24 mouse cellular contexts compared by ENCODE assay signal in genomic region chr7:58709306-58709705, GRCm38 (mm10). TPM values are rescaled to one million over a fixed set of nuclear protein-coding genes. Genes with fewer than 3 reads are reported as not detected.
DNase-seq lines count a peak whose midpoint lies in the region; ATAC-seq and TF ChIP-seq lines count a peak whose summit lies in the region.
"Had no signal": no experiment of that assay in that cellular context is flagged by ENCODE, and none has a peak within 500 bp of the region (broad histone marks: within the 10 kb centered on the region; RNA-seq: fewer than 3 reads in every experiment).

No protein-coding gene starts in this region.

- no peak for TF ChIP-seq CTCF in gastrocnemius, adult 2 months (IDR thresholded peaks at IDR 0.05)

- no peaks in the 10 kb centered on the region for H3K9me3 ChIP-seq in kidney, embryonic 14.5 days (ENCODE audit: control insufficient read depth, low read length)
- H3K9me3 ChIP-seq: embryonic facial prominence, embryonic 15.5 days; forebrain, embryonic 13.5 days; heart, embryonic 13.5 days had no signal

- H3K27ac ChIP-seq in gastrocnemius, adult 2 months = no peak overlapping the region
- no peak overlapping the region for H3K27ac ChIP-seq in kidney, embryonic 14.5 days (ENCODE audit: low read depth, low read length)
- H3K27ac ChIP-seq: embryonic facial prominence, embryonic 15.5 days; forebrain, embryonic 13.5 days; heart, embryonic 13.5 days had no signal

- no peaks in the 10 kb centered on the region for H3K4me1 ChIP-seq in kidney, embryonic 14.5 days (ENCODE audit: control insufficient read depth, insufficient read depth, low read length)
- H3K4me1 ChIP-seq: embryonic facial prominence, embryonic 15.5 days; forebrain, embryonic 13.5 days had no signal

- intact Hi-C loops in gastrocnemius, adult 2 months (cut with DNase I) = no loop called here

- 72% methylated on average over 3 of the region's 3 CpGs for WGBS in kidney, embryonic 14.5 days

- H3K27me3 ChIP-seq in kidney, embryonic 14.5 days (ENCODE audit: control insufficient read depth, insufficient read depth, low read length) = no peaks in the 10 kb centered on the region
- H3K27me3 ChIP-seq: embryonic facial prominence, embryonic 15.5 days; forebrain, embryonic 13.5 days; heart, embryonic 13.5 days had no signal

- no peaks in the 10 kb centered on the region for H3K36me3 ChIP-seq in kidney, embryonic 14.5 days (ENCODE audit: control insufficient read depth, insufficient read depth, low read length)
- H3K36me3 ChIP-seq: embryonic facial prominence, embryonic 15.5 days; G1E; heart, embryonic 13.5 days had no signal

- no peak overlapping the region for H3K4me2 ChIP-seq in kidney, embryonic 14.5 days (replicated peaks; ENCODE audit: low read depth, low read length)
- H3K4me2 ChIP-seq: embryonic facial prominence, embryonic 15.5 days; forebrain, embryonic 13.5 days; heart, embryonic 13.5 days had no signal

- ATAC-seq in kidney, embryonic 14.5 days (ENCODE audit: low FRiP score, low TSS enrichment) = no peak
- ATAC-seq: CD4-positive, CD25-positive, alpha-beta regulatory T cell, adult 4 months; forebrain, embryonic 13.5 days; forebrain, postnatal 0 days; hindbrain, embryonic 16.5 days; inflammation-experienced regulatory T-cells, adult 6 months; intestine, postnatal 0 days had no signal

- no peak overlapping the region for H3K4me3 ChIP-seq in gastrocnemius, adult 2 months
- no peak overlapping the region for H3K4me3 ChIP-seq in kidney, embryonic 14.5 days (ENCODE audit: low read length)
- H3K4me3 ChIP-seq: embryonic facial prominence, embryonic 15.5 days; erythroblast, embryonic 14.5 days; forebrain, embryonic 13.5 days; heart, embryonic 13.5 days had no signal

- H3K9ac ChIP-seq in kidney, embryonic 14.5 days (ENCODE audit: low read depth, low read length) = no peak overlapping the region
- H3K9ac ChIP-seq: embryonic facial prominence, embryonic 15.5 days; forebrain, embryonic 13.5 days; forebrain, postnatal 0 days; heart, embryonic 13.5 days had no signal

- peak; percentile 28 for DNase-seq in gastrocnemius, adult 2 months
- DNase-seq in gastrocnemius, adult 8-10 months (ENCODE audit: low spot score in 2 of 2) = no peak
- peak; percentile 55 for DNase-seq in 416B (ENCODE audit: low read depth)
- peak; percentile 31 for DNase-seq in fibroblast of lung, adult 2 months (ENCODE audit: low read depth)
- DNase-seq in thymus, postnatal 36 days = no peak
- DNase-seq: adrenal gland, postnatal 10 days; B cell, adult 2 months; cerebellum, adult 18-20 months; cerebellum, adult 9-11 months; cerebellum, postnatal 36 days; forebrain, postnatal 0 days; gastrocnemius, postnatal 10 days; heart, postnatal 36 days; kidney, adult 8-10 months had no signal

RNA-seq across cellular contexts. Expression of gene Atp10a, which starts 53.3 kb away (rescaled TPM):
- total RNA-seq in gastrocnemius, adult 2 months (2021) = 1 to 10 TPM; 1.3 to 2.0 TPM
- 1 to 10 TPM in 2 of 4 experiments, under 1 TPM in 2; 0.90 to 1.1 (median 1.0) TPM for total RNA-seq in gastrocnemius, adult 8-10 months (2022)
- 2.2 and 4.6 TPM in 2 replicates for polyA plus RNA-seq in kidney, embryonic 14.5 days (2014; fragmentation: Nextera tagmentation; extraction: Ambion mirVana)
- total RNA-seq: G1E had no signal
- polyA plus RNA-seq: erythroblast, embryonic 14.5 days; G1E had no signal

Comparison
In these comparisons a context has a peak if more than half of its experiments do, and no peak if none do; other contexts are left out.
1. DNase-seq: peak in gastrocnemius, adult 2 months (single experiment), 416B (single experiment) and fibroblast of lung, adult 2 months (single experiment); none in gastrocnemius, adult 8-10 months (0 of 2) and thymus, postnatal 36 days (0 of 2).